Mouse (Mus musculus) splenic B cell, adult 2 months (primary cell): Measurements from ENCODE around the gene Polr3e.

ENCODE experiments used
- DNase-seq: peaks from one replicate; pipeline ENCODE4 v3.0.0-alpha.2; 2011; ENCODE audit warnings: low read depth, low spot score
- H3K27me3 ChIP-seq: 2 replicates; pipeline ENCODE4 v1.6.1; 2012; ENCODE audit warnings: mild to moderate bottlenecking, low read length, moderate library complexity, mixed read lengths; ENCODE audit not compliant: control insufficient read depth, poor library complexity, insufficient read depth, severe bottlenecking
- H3K36me3 ChIP-seq: 2 replicates; pipeline ENCODE4 v1.6.1; 2012; ENCODE audit warnings: mild to moderate bottlenecking, low read length, moderate library complexity, mixed read lengths; ENCODE audit not compliant: control insufficient read depth, poor library complexity, insufficient read depth, severe bottlenecking

Polr3e gene

DNA sequence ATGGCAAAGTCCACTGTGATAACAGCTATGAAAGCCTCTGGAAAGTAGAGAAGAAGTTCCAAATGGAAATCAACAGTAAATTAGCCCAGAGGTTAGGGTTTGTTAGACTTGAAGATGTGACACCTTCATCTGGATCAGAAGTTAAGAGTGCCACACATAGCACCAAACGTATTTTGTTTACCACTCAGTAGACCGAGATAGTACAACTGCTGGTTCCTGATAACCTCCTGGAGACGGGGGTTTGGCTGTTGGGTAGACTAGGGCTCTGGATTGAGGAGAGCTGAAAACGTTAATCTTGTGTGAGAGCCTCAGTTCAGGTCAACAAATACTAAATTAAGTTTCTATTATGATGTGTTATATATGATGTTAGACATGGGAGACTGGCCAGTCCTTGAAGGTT is 62.5 kb downstream of the Polr3e start:
- Histone ChIP-seq H3K27me3 (no peaks in the 10 kb centered on the region; the same call in 1 of the 2 replicates), H3K36me3 (no peaks in the 10 kb centered on the region)
- no peak for DNase-seq

DNA sequence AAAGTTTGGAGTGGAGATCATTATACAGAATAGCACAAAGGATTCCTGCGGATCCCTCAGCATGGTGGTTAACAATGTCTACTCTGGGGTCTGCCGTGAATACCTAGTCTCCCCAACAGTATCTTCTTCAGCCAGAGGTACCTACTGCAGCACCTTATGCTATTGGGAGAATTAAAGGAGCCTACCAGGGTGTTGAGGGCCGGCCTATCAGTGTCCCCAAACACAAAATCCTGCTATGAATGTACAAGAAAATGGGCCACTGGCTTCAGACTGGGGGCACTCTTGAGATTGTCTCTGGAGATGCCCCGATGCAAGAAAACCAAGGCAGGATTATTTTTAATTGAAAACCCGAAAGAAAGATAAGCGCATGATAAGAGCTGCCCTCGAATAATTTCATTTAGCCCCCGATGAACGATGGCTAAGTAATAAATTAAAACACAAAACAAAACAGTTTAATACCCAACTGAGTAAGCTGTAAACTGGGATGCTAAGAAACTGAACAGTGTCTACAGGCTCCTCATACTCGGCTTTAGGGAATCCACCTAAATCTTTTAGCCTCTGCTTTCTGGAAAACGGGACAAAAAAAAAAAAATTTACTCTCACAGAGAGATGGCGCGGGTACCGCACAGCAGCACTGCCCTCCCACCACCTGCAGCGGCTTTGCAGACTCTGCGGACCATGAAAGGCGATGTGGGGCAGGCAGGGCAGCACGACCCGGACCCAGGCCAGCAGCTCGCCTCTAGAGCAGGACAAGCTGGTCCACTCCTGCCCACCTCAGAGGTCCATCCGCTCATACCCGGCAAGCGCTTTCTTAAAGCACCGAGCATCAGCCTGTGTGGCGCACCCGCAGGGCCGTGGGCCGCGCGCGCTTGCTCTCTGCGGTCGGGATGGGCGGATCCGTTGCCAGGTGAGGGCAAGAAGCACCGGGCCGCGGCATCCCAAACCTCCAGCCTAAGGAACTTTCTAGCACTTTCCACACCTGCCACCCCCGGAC is 63.7 kb downstream of the Polr3e start:
- H3K36me3 ChIP-seq: no peaks in the 10 kb centered on the region
- no peaks in the 10 kb centered on the region; the same call in 1 of the 2 replicates for H3K27me3 ChIP-seq
- DNase-seq: peak; percentile 58

DNA sequence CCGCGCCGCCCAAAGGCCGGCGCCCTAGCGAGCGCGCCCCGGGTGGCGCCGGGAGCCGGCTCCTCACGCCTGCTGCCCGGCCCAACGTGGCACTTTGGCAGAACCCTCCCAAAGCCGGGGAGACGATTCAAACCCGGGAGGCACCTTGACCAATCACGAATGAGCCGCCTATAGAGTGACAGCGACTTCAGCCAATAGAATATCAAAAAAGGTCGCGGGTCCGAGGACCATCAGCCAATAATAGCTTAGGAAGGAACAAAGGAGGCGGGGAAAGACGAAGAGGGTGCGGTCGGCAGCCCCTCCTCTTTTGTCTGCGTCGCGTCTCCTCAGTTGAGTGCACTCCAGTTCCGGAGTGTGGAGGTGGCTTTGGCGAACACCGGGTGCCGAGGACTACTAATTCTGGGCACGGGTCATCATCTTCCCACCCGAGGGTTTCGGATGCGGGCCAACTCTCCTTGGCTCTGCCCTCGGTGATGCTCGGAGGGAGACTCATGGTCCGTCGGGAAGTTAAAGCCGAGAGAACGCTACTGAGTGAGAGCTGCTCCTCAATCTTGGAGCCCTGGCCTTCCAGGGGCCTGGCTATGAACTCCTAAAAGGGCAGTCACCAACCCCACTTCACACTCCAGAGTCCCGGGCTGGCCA is 64.8 kb downstream of the Polr3e start, which contains the start of the genes Cdr2 and Mfsd13b:
TSS of gene Cdr2 (minus strand) at position 113 of the 642 bp plus-strand sequence.
TSS of gene Mfsd13b (plus strand) at position 310 of the 642 bp plus-strand sequence.
- Histone ChIP-seq H3K27me3 (no peaks in the 10 kb centered on the region; the same call in 1 of the 2 replicates), H3K36me3 (no peaks in the 10 kb centered on the region)
- DNase-seq: peak; percentile 98

DNA sequence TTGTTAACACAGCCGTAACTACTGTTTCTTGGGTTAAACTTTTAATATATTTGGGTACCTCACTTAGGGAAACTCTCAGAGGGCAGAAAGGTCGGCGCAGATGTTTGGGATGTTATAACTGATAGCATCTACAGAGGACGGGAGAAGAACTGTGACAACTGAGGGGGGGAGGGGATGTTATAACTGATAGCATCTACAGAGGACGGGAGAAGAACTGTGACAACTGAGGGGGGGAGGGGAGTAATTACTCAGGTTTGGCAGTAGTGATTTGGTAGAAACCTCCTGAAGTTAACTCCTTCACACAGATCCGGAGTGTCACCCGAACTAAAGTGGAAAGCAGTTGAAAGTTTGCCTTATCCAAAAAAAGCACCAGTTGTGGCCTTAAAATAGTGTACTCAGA is 65.4 kb downstream of the Polr3e start:
- H3K36me3 ChIP-seq: no peaks in the 10 kb centered on the region
- H3K27me3 ChIP-seq: no peaks in the 10 kb centered on the region; the same call in 1 of the 2 replicates
- DNase-seq: no peak

DNA sequence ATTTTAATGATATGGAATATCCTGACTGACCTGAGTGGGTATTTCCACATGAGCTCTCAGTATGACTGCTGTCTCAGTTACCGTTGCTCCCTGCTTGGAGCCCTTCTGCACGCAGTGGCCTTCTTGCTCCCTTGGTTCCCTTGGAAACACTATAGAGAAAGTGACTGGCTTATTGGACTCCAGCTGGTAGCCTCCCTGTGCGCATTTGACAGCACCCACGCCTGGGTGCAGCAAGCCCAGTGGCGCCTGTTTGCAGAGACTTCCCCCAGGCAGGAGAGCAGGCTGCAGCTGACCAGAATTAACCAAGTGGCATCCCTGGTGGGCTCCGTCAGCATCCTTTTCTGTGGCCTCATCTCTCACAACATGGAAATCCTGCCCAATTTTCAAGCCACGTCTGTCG is 73.6 kb downstream of the Polr3e start:
- no peaks in the 10 kb centered on the region; the same call in 1 of the 2 replicates for H3K27me3 ChIP-seq
- no peak for DNase-seq
- no peaks in the 10 kb centered on the region for H3K36me3 ChIP-seq
